Mouse (Mus musculus) ES-Bruce4 (cell line): Measurements from ENCODE around the gene Ang.

Experiments used
- CTCF ChIP-seq: IDR thresholded peaks from one replicate; pipeline ENCODE4 v1.8.1; 2011; ENCODE audit warnings: low read depth, low read length
- EP300 ChIP-seq: IDR thresholded peaks from 2 replicates; pipeline ENCODE4 v1.6.1; 2011; ENCODE audit warnings: low read depth, low read length; ENCODE audit not compliant: insufficient read depth
- POLR2A ChIP-seq: IDR thresholded peaks from one replicate; pipeline ENCODE4 v1.8.1; 2011; ENCODE audit warnings: low read length; ENCODE audit not compliant: insufficient read depth

DNA sequence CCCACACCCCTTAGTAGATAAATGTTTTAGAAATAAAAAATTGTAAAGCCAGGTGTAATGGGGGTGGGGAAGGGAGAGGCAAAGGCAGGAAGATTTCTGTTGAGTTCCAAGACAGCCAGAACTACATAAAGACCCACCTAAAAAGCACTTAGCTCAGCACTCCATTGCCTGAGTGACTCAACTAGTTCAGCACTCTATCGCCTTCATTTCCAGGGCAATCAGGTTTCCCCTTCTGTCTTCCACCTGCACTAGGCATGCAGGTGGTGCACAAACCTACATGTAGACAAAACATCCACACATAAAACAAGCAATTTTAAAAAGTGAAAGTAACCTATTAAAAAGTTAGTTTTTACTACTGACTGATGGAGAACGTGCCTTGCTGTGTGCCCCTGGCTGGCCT, 5.9 kb upstream of the Ang start:
- TF ChIP-seq POLR2A = no peak
- no peak for TF ChIP-seq CTCF
- TF ChIP-seq EP300 = no peak
